Mouse (Mus musculus): ENCODE measurements around the gene Gm12830. TPM values are rescaled to one million over a fixed set of nuclear protein-coding genes. Genes with fewer than 3 reads are reported as not detected.

Gene Gm12830
- total RNA-seq, 2 experiments from 2014 or later: not detected

Other genes with a start within 250 kb of the Gm12830 start
- gene Foxd2, start 87.2 kb downstream of the Gm12830 start, total RNA-seq (2021): under 1 TPM in 1 of 2 experiments, not detected in 1; 0.12 TPM
- not detected for gene Foxe3, start 104.3 kb downstream of the Gm12830 start, total RNA-seq (2021)
- gene Cmpk1, start 165.5 kb downstream of the Gm12830 start, total RNA-seq (2021): 100 to 1,000 TPM; 101 to 104 TPM
- gene Stil, start 178.4 kb downstream of the Gm12830 start, total RNA-seq (2021): under 1 TPM; 0.78 to 0.98 TPM
- 1 to 10 TPM; 2.3 to 2.4 TPM for gene Tal1, start 234.7 kb downstream of the Gm12830 start, total RNA-seq (2021)

Data from layer of hippocampus, postnatal 14 days (tissue).